Mouse (Mus musculus): ENCODE data around the gene Zfp617.
A peak's percentile ranks its signal among the peaks of the same experiment; 100 is the strongest.

DNA sequence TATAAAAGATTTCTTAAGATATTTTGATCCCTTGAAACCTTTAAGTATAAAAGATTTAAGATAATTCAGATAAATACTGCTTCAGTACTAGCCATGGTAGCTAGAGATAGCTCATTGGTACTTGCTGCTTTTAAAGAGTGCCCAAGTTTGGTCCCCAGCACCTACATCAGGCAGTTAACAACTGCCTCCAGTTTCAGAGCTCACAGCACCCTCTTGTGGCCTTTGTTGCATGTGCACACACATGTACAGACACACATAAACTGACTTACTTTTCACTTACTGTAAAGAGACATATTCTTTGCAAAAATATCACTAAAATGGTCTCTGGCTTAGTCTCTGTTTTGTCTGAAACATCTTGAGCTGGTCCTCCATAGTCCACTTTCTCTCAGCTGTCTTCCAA is 58.0 kb downstream of the Zfp617 start:
- TF ChIP-seq CTCF (IDR thresholded peaks at IDR 0.05; ENCODE audit: low read depth) = peak; percentile 37; the same call in 1 of the 2 replicates
- TF ChIP-seq EP300 (IDR thresholded peaks at IDR 0.05; ENCODE audit: low read depth) = no peak

Measured in liver, postnatal 0 days (tissue).